Mouse (Mus musculus): ENCODE data around the gene Ppm1l. TPM values are rescaled to one million over a fixed set of nuclear protein-coding genes. Genes with fewer than 3 reads are reported as not detected.

Ppm1l gene
- polyA plus RNA-seq, 1 experiment from 2014 or later, result 5.6 TPM

GRCm38 (mm10) chr3:69548704-69549455 is 232.2 kb downstream of the Ppm1l start:
- Histone ChIP-seq H3K4me3 (ENCODE audit: low read depth, low read length) (no peak overlapping the region), H3K4me2 (peak overlapping the region; percentile 20), H3K27me3 (ENCODE audit: control insufficient read depth, insufficient read depth, low read length) (no peaks in the 10 kb centered on the region), H3K27ac (ENCODE audit: low read depth, low read length) (no peak overlapping the region), H3K36me3 (ENCODE audit: control insufficient read depth, insufficient read depth, low read length) (no peaks in the 10 kb centered on the region), H3K4me1 (ENCODE audit: control insufficient read depth, insufficient read depth, low read length) (peaks cover 9% of the 10 kb centered on the region), H3K9ac (ENCODE audit: low read depth, low read length) (peak overlapping the region; percentile 44; the same call in 1 of the 2 replicates), H3K9me3 (replicated peaks; ENCODE audit: control insufficient read depth, low read length) (no peaks in the 10 kb centered on the region)
- ATAC-seq (replicated peaks; ENCODE audit: insufficient number of reproducible peaks, low FRiP score, low TSS enrichment), result no peak
- 48% methylated on average over 22 of the region's 22 CpGs for WGBS (ENCODE audit: insufficient replicate concordance)

GRCm38 (mm10) chr3:69549602-69550001 is 232.9 kb downstream of the Ppm1l start:
- no peak for ATAC-seq (replicated peaks; ENCODE audit: insufficient number of reproducible peaks, low FRiP score, low TSS enrichment)
- H3K9me3 ChIP-seq (replicated peaks; ENCODE audit: control insufficient read depth, low read length), result no peaks in the 10 kb centered on the region
- H3K27ac ChIP-seq (ENCODE audit: low read depth, low read length), result no peak overlapping the region
- 77% methylated on average over 4 of the region's 4 CpGs for WGBS (ENCODE audit: insufficient replicate concordance)
- no peak overlapping the region for H3K4me3 ChIP-seq (ENCODE audit: low read depth, low read length)
- H3K36me3 ChIP-seq (ENCODE audit: control insufficient read depth, insufficient read depth, low read length), result no peaks in the 10 kb centered on the region
- H3K9ac ChIP-seq (ENCODE audit: low read depth, low read length), result no peak overlapping the region
- H3K27me3 ChIP-seq (ENCODE audit: control insufficient read depth, insufficient read depth, low read length), result no peaks in the 10 kb centered on the region
- H3K4me1 ChIP-seq (ENCODE audit: control insufficient read depth, insufficient read depth, low read length), result peaks cover 9% of the 10 kb centered on the region
- no peak overlapping the region for H3K4me2 ChIP-seq

- H3K4me2 ChIP-seq, result no peak overlapping the region
- no peak overlapping the region for H3K4me3 ChIP-seq (ENCODE audit: low read depth, low read length)
- 80% methylated on average over 6 of the region's 6 CpGs for WGBS (ENCODE audit: insufficient replicate concordance)
- H3K9me3 ChIP-seq (replicated peaks; ENCODE audit: control insufficient read depth, low read length), result no peaks in the 10 kb centered on the region
- H3K27me3 ChIP-seq (ENCODE audit: control insufficient read depth, insufficient read depth, low read length), result no peaks in the 10 kb centered on the region
- no peaks in the 10 kb centered on the region for H3K36me3 ChIP-seq (ENCODE audit: control insufficient read depth, insufficient read depth, low read length)
- ATAC-seq (replicated peaks; ENCODE audit: insufficient number of reproducible peaks, low FRiP score, low TSS enrichment), result no peak
- no peak overlapping the region for H3K9ac ChIP-seq (ENCODE audit: low read depth, low read length)
- no peak overlapping the region for H3K27ac ChIP-seq (ENCODE audit: low read depth, low read length)
- peaks cover 10% of the 10 kb centered on the region for H3K4me1 ChIP-seq (ENCODE audit: control insufficient read depth, insufficient read depth, low read length)
Observed at GRCm38 (mm10) chr3:69555511-69555910, 238.8 kb downstream of the Ppm1l start.

GRCm38 (mm10) chr3:69556092-69556778 is 239.6 kb downstream of the Ppm1l start:
- Histone ChIP-seq H3K9ac (ENCODE audit: low read depth, low read length) (no peak overlapping the region), H3K36me3 (ENCODE audit: control insufficient read depth, insufficient read depth, low read length) (no peaks in the 10 kb centered on the region), H3K9me3 (replicated peaks; ENCODE audit: control insufficient read depth, low read length) (no peaks in the 10 kb centered on the region), H3K27me3 (ENCODE audit: control insufficient read depth, insufficient read depth, low read length) (no peaks in the 10 kb centered on the region), H3K27ac (ENCODE audit: low read depth, low read length) (no peak overlapping the region), H3K4me1 (ENCODE audit: control insufficient read depth, insufficient read depth, low read length) (peaks cover 10% of the 10 kb centered on the region), H3K4me3 (ENCODE audit: low read depth, low read length) (no peak overlapping the region), H3K4me2 (no peak overlapping the region)
- 68% methylated on average over 12 of the region's 12 CpGs for WGBS (ENCODE audit: insufficient replicate concordance)
- no peak for ATAC-seq (replicated peaks; ENCODE audit: insufficient number of reproducible peaks, low FRiP score, low TSS enrichment)

GRCm38 (mm10) chr3:69559316-69559974 is 242.8 kb downstream of the Ppm1l start:
- Histone ChIP-seq H3K27ac (ENCODE audit: low read depth, low read length) (no peak overlapping the region), H3K9ac (ENCODE audit: low read depth, low read length) (no peak overlapping the region), H3K4me2 (no peak overlapping the region), H3K27me3 (ENCODE audit: control insufficient read depth, insufficient read depth, low read length) (no peaks in the 10 kb centered on the region), H3K4me1 (ENCODE audit: control insufficient read depth, insufficient read depth, low read length) (peaks cover 14% of the 10 kb centered on the region), H3K36me3 (ENCODE audit: control insufficient read depth, insufficient read depth, low read length) (no peaks in the 10 kb centered on the region), H3K9me3 (replicated peaks; ENCODE audit: control insufficient read depth, low read length) (no peaks in the 10 kb centered on the region), H3K4me3 (ENCODE audit: low read depth, low read length) (no peak overlapping the region)
- no peak for ATAC-seq (replicated peaks; ENCODE audit: insufficient number of reproducible peaks, low FRiP score, low TSS enrichment)
- WGBS (ENCODE audit: insufficient replicate concordance), result 63% methylated on average over 6 of the region's 6 CpGs

- Histone ChIP-seq H3K4me2 (no peak overlapping the region), H3K9me3 (replicated peaks; ENCODE audit: control insufficient read depth, low read length) (no peaks in the 10 kb centered on the region), H3K4me1 (ENCODE audit: control insufficient read depth, insufficient read depth, low read length) (peaks cover 14% of the 10 kb centered on the region), H3K27me3 (ENCODE audit: control insufficient read depth, insufficient read depth, low read length) (no peaks in the 10 kb centered on the region), H3K36me3 (ENCODE audit: control insufficient read depth, insufficient read depth, low read length) (no peaks in the 10 kb centered on the region), H3K27ac (ENCODE audit: low read depth, low read length) (no peak overlapping the region), H3K4me3 (ENCODE audit: low read depth, low read length) (no peak overlapping the region), H3K9ac (ENCODE audit: low read depth, low read length) (no peak overlapping the region)
- 87% methylated on average over 7 of the region's 7 CpGs for WGBS (ENCODE audit: insufficient replicate concordance)
- ATAC-seq (replicated peaks; ENCODE audit: insufficient number of reproducible peaks, low FRiP score, low TSS enrichment), result no peak
Observed at GRCm38 (mm10) chr3:69559975-69560330, 243.3 kb downstream of the Ppm1l start.

- WGBS (ENCODE audit: insufficient replicate concordance), result 44% methylated on average over 5 of the region's 5 CpGs
- Histone ChIP-seq H3K4me3 (ENCODE audit: low read depth, low read length) (no peak overlapping the region), H3K27ac (ENCODE audit: low read depth, low read length) (no peak overlapping the region), H3K4me2 (no peak overlapping the region), H3K36me3 (ENCODE audit: control insufficient read depth, insufficient read depth, low read length) (no peaks in the 10 kb centered on the region), H3K9ac (ENCODE audit: low read depth, low read length) (no peak overlapping the region), H3K4me1 (ENCODE audit: control insufficient read depth, insufficient read depth, low read length) (peaks cover 14% of the 10 kb centered on the region; the same call in 1 of the 2 replicates), H3K9me3 (replicated peaks; ENCODE audit: control insufficient read depth, low read length) (no peaks in the 10 kb centered on the region), H3K27me3 (ENCODE audit: control insufficient read depth, insufficient read depth, low read length) (no peaks in the 10 kb centered on the region)
- no peak for ATAC-seq (replicated peaks; ENCODE audit: insufficient number of reproducible peaks, low FRiP score, low TSS enrichment)
Observed at GRCm38 (mm10) chr3:69561686-69562085, 245.0 kb downstream of the Ppm1l start.

GRCm38 (mm10) chr3:69563406-69563805 is 246.7 kb downstream of the Ppm1l start:
- H3K36me3 ChIP-seq (ENCODE audit: control insufficient read depth, insufficient read depth, low read length), result no peaks in the 10 kb centered on the region
- ATAC-seq (replicated peaks; ENCODE audit: insufficient number of reproducible peaks, low FRiP score, low TSS enrichment), result no peak
- H3K4me1 ChIP-seq (ENCODE audit: control insufficient read depth, insufficient read depth, low read length), result peaks cover 10% of the 10 kb centered on the region; the same call in 1 of the 2 replicates
- H3K9ac ChIP-seq (ENCODE audit: low read depth, low read length), result no peak overlapping the region
- no peak overlapping the region for H3K4me2 ChIP-seq
- WGBS (ENCODE audit: insufficient replicate concordance), result 70% methylated on average over 6 of the region's 6 CpGs
- no peaks in the 10 kb centered on the region for H3K9me3 ChIP-seq (replicated peaks; ENCODE audit: control insufficient read depth, low read length)
- no peak overlapping the region for H3K4me3 ChIP-seq (ENCODE audit: low read depth, low read length)
- no peaks in the 10 kb centered on the region for H3K27me3 ChIP-seq (ENCODE audit: control insufficient read depth, insufficient read depth, low read length)
- H3K27ac ChIP-seq (ENCODE audit: low read depth, low read length), result no peak overlapping the region
